Mouse (Mus musculus) embryonic facial prominence, embryonic 12.5 days (tissue): Measurements from ENCODE around the gene Itpr3. TPM values are rescaled to one million over a fixed set of nuclear protein-coding genes. Genes with fewer than 3 reads are reported as not detected.

ENCODE experiments used
- ATAC-seq: fragments of 200-750 bp; cut with Nextera tagmentation; 2 replicates; pipeline ENCODE4 v1.8.0; 2017; ENCODE audit not compliant: insufficient number of reproducible peaks, insufficient read depth, low FRiP score, low TSS enrichment
- H3K27ac ChIP-seq: fragments of 300-500 bp; sonication (generic); 2 replicates; pipeline ENCODE4 v1.5.1; 2016; ENCODE audit warnings: mild to moderate bottlenecking
- H3K27me3 ChIP-seq: fragments of 300-500 bp; sonication (generic); 2 replicates; pipeline ENCODE4 v1.6.1; 2016; ENCODE audit warnings: mild to moderate bottlenecking, moderate library complexity
- H3K36me3 ChIP-seq: fragments of 300-500 bp; sonication (generic); 2 replicates; pipeline ENCODE4 v1.6.1; 2016; ENCODE audit warnings: mild to moderate bottlenecking
- H3K4me1 ChIP-seq: fragments of 300-500 bp; sonication (generic); 2 replicates; pipeline ENCODE4 v1.6.1; 2016
- H3K4me2 ChIP-seq: fragments of 300-500 bp; sonication (generic); replicated peaks from 2 replicates; pipeline ENCODE4 v1.6.1; 2016; ENCODE audit warnings: mild to moderate bottlenecking, moderate library complexity
- H3K4me3 ChIP-seq: fragments of 300-500 bp; sonication (generic); 2 replicates; pipeline ENCODE4 v1.5.1; 2016; ENCODE audit warnings: mild to moderate bottlenecking
- H3K9ac ChIP-seq: fragments of 300-500 bp; sonication (generic); 2 replicates; pipeline ENCODE4 v1.6.1; 2016; ENCODE audit warnings: mild to moderate bottlenecking, moderate library complexity
- H3K9me3 ChIP-seq: fragments of 300-500 bp; sonication (generic); 2 replicates; pipeline ENCODE4 v1.6.1; 2016; ENCODE audit warnings: mild to moderate bottlenecking, moderate library complexity
- WGBS: fragments of 180-500 bp; shearing (Covaris S2); methylation state at CpG from one replicate; pipeline ENCODE4 v1.1.7; 2016; 5-methylcytosine and 5-hydroxymethylcytosine counted together
- polyA plus RNA-seq: library from polyadenylated mRNA; unstranded; fragments of >200 nt; fragmentation: Nextera tagmentation; extraction: Ambion mirVana; gene quantifications from 2 replicates; pipeline ENCODE4 v1.2.1, GENCODE M21; 2016

The Itpr3 gene
- polyA plus RNA-seq, 1 experiment from 2014 or later, result 3.2 TPM

GRCm38 (mm10) chr17:27105698-27106470 lies 48.8 kb downstream of the Itpr3 start:
- H3K4me2 ChIP-seq, result no peak overlapping the region
- ATAC-seq, result no peak
- H3K36me3 ChIP-seq, result 0 out of 2 replicates have a peak, but pooled peaks cover 9% of the 10 kb centered on the region
- no peaks in the 10 kb centered on the region for H3K27me3 ChIP-seq
- no peak overlapping the region for H3K9ac ChIP-seq
- H3K4me1 ChIP-seq, result no peaks in the 10 kb centered on the region
- WGBS, result 78% methylated on average over 11 of the region's 18 CpGs
- H3K9me3 ChIP-seq, result no peaks in the 10 kb centered on the region
- no peak overlapping the region for H3K27ac ChIP-seq
- no peak overlapping the region for H3K4me3 ChIP-seq

- no peak for ATAC-seq
- H3K36me3 ChIP-seq, result 0 out of 2 replicates have a peak, but pooled peaks cover 9% of the 10 kb centered on the region
- no peaks in the 10 kb centered on the region for H3K4me1 ChIP-seq
- no peak overlapping the region for H3K27ac ChIP-seq
- H3K4me2 ChIP-seq, result no peak overlapping the region
- no peak overlapping the region for H3K9ac ChIP-seq
- H3K4me3 ChIP-seq, result no peak overlapping the region
- H3K27me3 ChIP-seq, result no peaks in the 10 kb centered on the region
- H3K9me3 ChIP-seq, result no peaks in the 10 kb centered on the region
- 79% methylated on average over 9 of the region's 9 CpGs for WGBS
Measured at GRCm38 (mm10) chr17:27106745-27107144, 49.6 kb downstream of the Itpr3 start.

- WGBS, result 76% methylated on average over 6 of the region's 6 CpGs
- Histone ChIP-seq H3K36me3 (0 out of 2 replicates have a peak, but pooled peaks cover 12% of the 10 kb centered on the region), H3K4me2 (no peak overlapping the region), H3K9me3 (no peaks in the 10 kb centered on the region), H3K27ac (no peak overlapping the region), H3K9ac (no peak overlapping the region), H3K27me3 (no peaks in the 10 kb centered on the region), H3K4me3 (no peak overlapping the region), H3K4me1 (no peaks in the 10 kb centered on the region)
- ATAC-seq, result no peak
Measured at GRCm38 (mm10) chr17:27107936-27108335, 50.8 kb downstream of the Itpr3 start.

GRCm38 (mm10) chr17:27110072-27110471 lies 53.0 kb downstream of the Itpr3 start:
- Histone ChIP-seq H3K27ac (no peak overlapping the region), H3K4me3 (no peak overlapping the region), H3K9ac (no peak overlapping the region), H3K4me2 (no peak overlapping the region), H3K9me3 (no peaks in the 10 kb centered on the region), H3K4me1 (no peaks in the 10 kb centered on the region), H3K36me3 (0 out of 2 replicates have a peak, but pooled peaks cover 13% of the 10 kb centered on the region), H3K27me3 (no peaks in the 10 kb centered on the region)
- 91% methylated on average over 7 of the region's 7 CpGs for WGBS
- no peak for ATAC-seq

GRCm38 (mm10) chr17:27118676-27119539 lies 61.8 kb downstream of the Itpr3 start:
- H3K36me3 ChIP-seq, result peaks cover 53% of the 10 kb centered on the region
- ATAC-seq, result no peak
- no peaks in the 10 kb centered on the region for H3K27me3 ChIP-seq
- no peak overlapping the region for H3K4me3 ChIP-seq
- no peak overlapping the region for H3K27ac ChIP-seq
- H3K9ac ChIP-seq, result no peak overlapping the region
- WGBS, result 88% methylated on average over 25 of the region's 25 CpGs
- H3K9me3 ChIP-seq, result no peaks in the 10 kb centered on the region
- H3K4me1 ChIP-seq, result peaks cover 15% of the 10 kb centered on the region
- H3K4me2 ChIP-seq, result no peak overlapping the region

- Histone ChIP-seq H3K36me3 (peaks cover 57% of the 10 kb centered on the region), H3K4me1 (peaks cover 15% of the 10 kb centered on the region), H3K27ac (no peak overlapping the region), H3K9ac (no peak overlapping the region), H3K9me3 (no peaks in the 10 kb centered on the region), H3K27me3 (no peaks in the 10 kb centered on the region), H3K4me2 (no peak overlapping the region), H3K4me3 (no peak overlapping the region)
- ATAC-seq, result no peak
- WGBS, result 78% methylated on average over 4 of the region's 4 CpGs
Measured at GRCm38 (mm10) chr17:27119540-27119895, 62.4 kb downstream of the Itpr3 start.

- Histone ChIP-seq H3K27me3 (no peaks in the 10 kb centered on the region), H3K36me3 (peaks cover 59% of the 10 kb centered on the region), H3K4me2 (no peak overlapping the region), H3K4me1 (peaks cover 15% of the 10 kb centered on the region), H3K9me3 (no peaks in the 10 kb centered on the region), H3K4me3 (no peak overlapping the region), H3K9ac (no peak overlapping the region), H3K27ac (no peak overlapping the region)
- no peak for ATAC-seq
- WGBS, result 64% methylated on average over 8 of the region's 8 CpGs
Measured at GRCm38 (mm10) chr17:27119954-27120353, 62.9 kb downstream of the Itpr3 start.

GRCm38 (mm10) chr17:27120561-27121024 lies 63.5 kb downstream of the Itpr3 start:
- 0 out of 2 replicates have a peak overlapping the region, but pooled peaks have one; percentile 14 for H3K4me2 ChIP-seq

GRCm38 (mm10) chr17:27121266-27121665 lies 64.2 kb downstream of the Itpr3 start:
- Histone ChIP-seq H3K9me3 (no peaks in the 10 kb centered on the region), H3K27me3 (no peaks in the 10 kb centered on the region), H3K4me2 (no peak overlapping the region), H3K36me3 (peaks cover 58% of the 10 kb centered on the region), H3K27ac (no peak overlapping the region), H3K4me1 (peaks cover 17% of the 10 kb centered on the region), H3K9ac (no peak overlapping the region), H3K4me3 (no peak overlapping the region)
- 48% methylated on average over 14 of the region's 14 CpGs for WGBS
- no peak for ATAC-seq

More at GRCm38 (mm10) chr17:27120561-27121024, 63.5 kb downstream of the Itpr3 start:
- WGBS, result 10% methylated on average over 18 of the region's 18 CpGs
- Histone ChIP-seq H3K27me3 (no peaks in the 10 kb centered on the region), H3K4me1 (peaks cover 17% of the 10 kb centered on the region), H3K4me3 (no peak overlapping the region), H3K36me3 (peaks cover 60% of the 10 kb centered on the region), H3K9me3 (no peaks in the 10 kb centered on the region), H3K9ac (0 out of 2 replicates have a peak overlapping the region, but pooled peaks have one; percentile 10), H3K27ac (no peak overlapping the region)
- no peak for ATAC-seq

GRCm38 (mm10) chr17:27121781-27122180 lies 64.7 kb downstream of the Itpr3 start:
- 82% methylated on average over 7 of the region's 7 CpGs for WGBS
- H3K27me3 ChIP-seq, result no peaks in the 10 kb centered on the region
- H3K4me2 ChIP-seq, result no peak overlapping the region
- H3K4me1 ChIP-seq, result peaks cover 17% of the 10 kb centered on the region
- no peak overlapping the region for H3K9ac ChIP-seq
- H3K9me3 ChIP-seq, result no peaks in the 10 kb centered on the region
- ATAC-seq, result no peak
- H3K4me3 ChIP-seq, result no peak overlapping the region
- peaks cover 55% of the 10 kb centered on the region for H3K36me3 ChIP-seq
- H3K27ac ChIP-seq, result no peak overlapping the region

GRCm38 (mm10) chr17:27122701-27123100 lies 65.6 kb downstream of the Itpr3 start:
- Histone ChIP-seq H3K4me1 (peaks cover 17% of the 10 kb centered on the region), H3K4me2 (no peak overlapping the region), H3K9ac (no peak overlapping the region), H3K36me3 (peaks cover 54% of the 10 kb centered on the region), H3K27ac (no peak overlapping the region), H3K4me3 (no peak overlapping the region), H3K9me3 (no peaks in the 10 kb centered on the region), H3K27me3 (no peaks in the 10 kb centered on the region)
- 87% methylated on average over 11 of the region's 11 CpGs for WGBS
- ATAC-seq, result no peak
